Mouse (Mus musculus) spleen, adult 2 months (tissue): ENCODE data around the gene Slc10a3.

Experiments
- CTCF ChIP-seq: fragments of 200-500 bp; IDR thresholded peaks from 2 replicates; pipeline ENCODE4 v1.5.1; 2011; ENCODE audit warnings: mild to moderate bottlenecking, inconsistent platforms; ENCODE audit not compliant: insufficient read depth, insufficient read length, insufficient replicate concordance; ENCODE audit errors: extremely low read depth
- POLR2A ChIP-seq: fragments of 200-500 bp; IDR thresholded peaks from 2 replicates; pipeline ENCODE4 v1.6.1; 2011; ENCODE audit warnings: low read depth, low read length, inconsistent platforms

DNA sequence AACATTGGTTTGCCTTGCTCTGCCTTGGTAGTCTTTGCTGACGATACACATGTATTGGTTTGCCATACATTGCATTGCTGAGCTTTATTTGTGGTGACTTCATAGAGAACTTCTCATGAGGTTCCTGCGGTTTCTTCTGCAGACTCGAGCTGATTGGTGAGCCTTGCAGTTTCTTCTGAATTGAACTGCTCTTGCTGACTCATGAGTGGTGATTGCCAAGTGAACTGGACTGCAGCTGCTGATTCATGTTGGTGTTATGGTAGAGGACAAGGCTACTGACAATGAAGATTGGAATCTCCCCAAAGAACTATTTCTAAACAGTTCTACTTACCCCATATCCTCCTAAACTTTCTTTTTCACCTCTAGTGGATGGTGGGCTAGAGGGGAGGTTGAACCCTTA is 27.0 kb upstream of the Slc10a3 start:
- TF ChIP-seq CTCF (no peak), POLR2A (no peak)
